In the genomic region with DNA sequence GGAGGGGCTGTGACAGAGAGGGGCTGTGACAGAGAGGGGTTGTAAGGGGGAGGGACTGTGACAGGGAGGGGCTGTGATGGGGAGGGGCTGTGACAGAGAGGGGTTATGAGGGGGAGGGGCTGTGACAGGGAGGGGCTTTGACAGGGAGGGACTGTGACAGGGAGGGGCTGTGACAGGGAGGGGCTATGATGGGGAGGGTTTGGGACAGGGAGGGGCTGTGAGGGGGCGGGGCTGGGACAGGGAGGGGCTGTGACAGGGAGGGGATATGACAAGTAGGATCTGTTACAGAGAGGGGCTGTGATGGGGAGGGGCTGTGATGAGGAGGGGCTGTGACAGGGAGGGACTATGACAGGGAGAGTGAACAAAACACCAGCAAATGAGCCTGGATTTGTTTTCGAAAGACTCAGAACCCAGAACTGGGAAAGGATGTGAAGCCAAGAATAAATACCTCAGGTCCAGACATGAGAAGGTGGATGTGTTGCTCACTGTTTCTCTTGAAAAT, we compare ENCODE assay signal across 25 mouse cellular contexts.
DNase-seq lines count a peak whose midpoint lies in the region; ATAC-seq and TF ChIP-seq lines count a peak whose summit lies in the region.
"Had no signal": no experiment of that assay in that cellular context is flagged by ENCODE, and none has a peak within 500 bp of the region (broad histone marks: within the 10 kb centered on the region; RNA-seq: fewer than 3 reads in every experiment).

No protein-coding gene starts in this region.

- DNase-seq in forebrain, embryonic 11.5 days (ENCODE audit: low spot score): peak; percentile 53
- DNase-seq in forebrain, embryonic 10.5 days (ENCODE audit: extremely low spot score, low spot score): no peak
- DNase-seq in lung, postnatal 36 days: no peak
- no peak for DNase-seq in testis, postnatal 14 days (ENCODE audit: low spot score)
- DNase-seq in gastrocnemius, postnatal 10 days: no peak
- DNase-seq in layer of hippocampus, postnatal 10 days (ENCODE audit: low spot score in 2 of 2): no peak
- DNase-seq: adrenal gland, adult 2 months; cerebellum, adult 9-11 months; forebrain, postnatal 0 days; kidney, adult 8-10 months; kidney, postnatal 14 days; left cerebral cortex, postnatal 4 days; liver; retina, postnatal 1 day; thymus, postnatal 36 days had no signal

- no peak overlapping the region for H3K9ac ChIP-seq in forebrain, embryonic 11.5 days (ENCODE audit: low read length)
- H3K9ac ChIP-seq in lung, embryonic 15.5 days: no peak overlapping the region
- H3K9ac ChIP-seq: embryonic facial prominence, embryonic 12.5 days; forebrain, postnatal 0 days; heart, embryonic 13.5 days; midbrain, embryonic 13.5 days; stomach, embryonic 15.5 days had no signal

- no peak for TF ChIP-seq POLR2A in testis, adult 2 months (IDR thresholded peaks at IDR 0.05; ENCODE audit: control insufficient read depth, low read depth, low read length)

- no peak for TF ChIP-seq CTCF in testis, adult 2 months (IDR thresholded peaks at IDR 0.05; ENCODE audit: control insufficient read depth, insufficient read depth, insufficient replicate concordance, low read depth, low read length)

- H3K27ac ChIP-seq in forebrain, embryonic 11.5 days (ENCODE audit: low read depth, low read length): no peak overlapping the region
- no peak overlapping the region for H3K27ac ChIP-seq in forebrain, embryonic 10.5 days
- no peak overlapping the region for H3K27ac ChIP-seq in lung, embryonic 15.5 days
- no peak overlapping the region for H3K27ac ChIP-seq in testis, adult 2 months (ENCODE audit: control insufficient read depth, insufficient read depth, low read depth, low read length)
- H3K27ac ChIP-seq: embryonic facial prominence, embryonic 12.5 days; heart, embryonic 13.5 days; left cerebral cortex, adult 2 months; midbrain, embryonic 13.5 days; stomach, embryonic 15.5 days had no signal

- H3K4me1 ChIP-seq in forebrain, embryonic 11.5 days (replicated peaks; ENCODE audit: control insufficient read depth, insufficient read depth, low read length): no peaks in the 10 kb centered on the region
- H3K4me1 ChIP-seq in forebrain, embryonic 10.5 days: peaks cover 16% of the 10 kb centered on the region
- H3K4me1 ChIP-seq in lung, embryonic 15.5 days: no peaks in the 10 kb centered on the region
- H3K4me1 ChIP-seq in testis, adult 2 months (ENCODE audit: control insufficient read depth, insufficient read depth, low read length): 0 out of 2 replicates have a peak, but pooled peaks cover 2% of the 10 kb centered on the region
- H3K4me1 ChIP-seq: embryonic facial prominence, embryonic 12.5 days; heart, embryonic 13.5 days; midbrain, embryonic 13.5 days; stomach, embryonic 15.5 days had no signal

- no peaks in the 10 kb centered on the region for H3K9me3 ChIP-seq in forebrain, embryonic 11.5 days (ENCODE audit: control insufficient read depth, low read length)
- H3K9me3 ChIP-seq in forebrain, embryonic 10.5 days: no peaks in the 10 kb centered on the region
- H3K9me3 ChIP-seq in lung, embryonic 15.5 days: no peaks in the 10 kb centered on the region
- H3K9me3 ChIP-seq: embryonic facial prominence, embryonic 12.5 days; heart, embryonic 13.5 days; midbrain, embryonic 13.5 days; stomach, embryonic 15.5 days had no signal

- no peaks in the 10 kb centered on the region for H3K27me3 ChIP-seq in forebrain, embryonic 11.5 days (ENCODE audit: control insufficient read depth, insufficient read depth, low read length)
- H3K27me3 ChIP-seq in forebrain, embryonic 10.5 days (ENCODE audit: poor library complexity, severe bottlenecking): no peaks in the 10 kb centered on the region
- no peaks in the 10 kb centered on the region for H3K27me3 ChIP-seq in lung, embryonic 15.5 days
- no peaks in the 10 kb centered on the region for H3K27me3 ChIP-seq in testis, adult 2 months (ENCODE audit: control insufficient read depth, insufficient read depth, low read length)
- H3K27me3 ChIP-seq: embryonic facial prominence, embryonic 12.5 days; midbrain, embryonic 13.5 days; stomach, embryonic 15.5 days had no signal

- no peak overlapping the region for H3K4me3 ChIP-seq in forebrain, embryonic 11.5 days (ENCODE audit: low read depth, low read length)
- no peak overlapping the region for H3K4me3 ChIP-seq in forebrain, embryonic 10.5 days
- H3K4me3 ChIP-seq in lung, embryonic 15.5 days: no peak overlapping the region
- H3K4me3 ChIP-seq in testis, adult 2 months (ENCODE audit: control insufficient read depth, low read depth, low read length): peak overlapping the region; percentile 48
- H3K4me3 ChIP-seq: embryonic facial prominence, embryonic 12.5 days; erythroblast, embryonic 14.5 days; heart, embryonic 13.5 days; left cerebral cortex, adult 2 months; midbrain, embryonic 13.5 days; myocyte; stomach, embryonic 15.5 days had no signal

- H3K4me2 ChIP-seq in forebrain, embryonic 11.5 days (ENCODE audit: low read depth, low read length, severe bottlenecking): no peak overlapping the region
- no peak overlapping the region for H3K4me2 ChIP-seq in lung, embryonic 15.5 days
- H3K4me2 ChIP-seq: embryonic facial prominence, embryonic 12.5 days; heart, embryonic 13.5 days; midbrain, embryonic 13.5 days; stomach, embryonic 15.5 days had no signal

- ATAC-seq in forebrain, embryonic 11.5 days (replicated peaks; ENCODE audit: low FRiP score): no peak
- ATAC-seq in lung, embryonic 15.5 days (ENCODE audit: borderline replicate concordance, extremely low read depth, low FRiP score, low TSS enrichment): peak; percentile 46; the same call in 1 of the 2 replicates
- ATAC-seq: forebrain, postnatal 0 days; inflammation-experienced regulatory T-cells, adult 6 months; midbrain, embryonic 13.5 days had no signal

- WGBS in forebrain, embryonic 11.5 days: 40% methylated on average over 2 of the region's 2 CpGs
- 44% methylated on average over 2 of the region's 2 CpGs for WGBS in forebrain, embryonic 10.5 days
- 17% methylated on average over 2 of the region's 2 CpGs for WGBS in lung, embryonic 15.5 days

- no peaks in the 10 kb centered on the region for H3K36me3 ChIP-seq in forebrain, embryonic 11.5 days (ENCODE audit: control insufficient read depth, insufficient read depth, low read length)
- no peaks in the 10 kb centered on the region for H3K36me3 ChIP-seq in forebrain, embryonic 10.5 days (replicated peaks)
- no peaks in the 10 kb centered on the region for H3K36me3 ChIP-seq in lung, embryonic 15.5 days
- H3K36me3 ChIP-seq in testis, adult 2 months (ENCODE audit: control insufficient read depth, insufficient read depth, low read length): no peaks in the 10 kb centered on the region
- H3K36me3 ChIP-seq: embryonic facial prominence, embryonic 12.5 days; heart, embryonic 13.5 days; midbrain, embryonic 13.5 days; stomach, embryonic 15.5 days had no signal
